Mouse (Mus musculus) heart, adult 2 months (tissue): Measurements from ENCODE around the gene Mms19.

ENCODE experiments used
- CTCF ChIP-seq: fragments of 200-600 bp; IDR thresholded peaks from 2 replicates; pipeline ENCODE4 v1.8.1; 2022; ENCODE audit warnings: antibody characterized with exemption, mild to moderate bottlenecking, moderate library complexity
- EP300 ChIP-seq: fragments of 200-500 bp; IDR thresholded peaks from 2 replicates; pipeline ENCODE4 v1.6.1; 2011; ENCODE audit warnings: low read depth, low read length, control low read depth; ENCODE audit not compliant: insufficient read depth
- POLR2A ChIP-seq: fragments of 200-500 bp; IDR thresholded peaks from 2 replicates; pipeline ENCODE4 v1.6.1; 2011; ENCODE audit warnings: mild to moderate bottlenecking, low read depth, low read length, control low read depth; ENCODE audit not compliant: insufficient read depth

DNA sequence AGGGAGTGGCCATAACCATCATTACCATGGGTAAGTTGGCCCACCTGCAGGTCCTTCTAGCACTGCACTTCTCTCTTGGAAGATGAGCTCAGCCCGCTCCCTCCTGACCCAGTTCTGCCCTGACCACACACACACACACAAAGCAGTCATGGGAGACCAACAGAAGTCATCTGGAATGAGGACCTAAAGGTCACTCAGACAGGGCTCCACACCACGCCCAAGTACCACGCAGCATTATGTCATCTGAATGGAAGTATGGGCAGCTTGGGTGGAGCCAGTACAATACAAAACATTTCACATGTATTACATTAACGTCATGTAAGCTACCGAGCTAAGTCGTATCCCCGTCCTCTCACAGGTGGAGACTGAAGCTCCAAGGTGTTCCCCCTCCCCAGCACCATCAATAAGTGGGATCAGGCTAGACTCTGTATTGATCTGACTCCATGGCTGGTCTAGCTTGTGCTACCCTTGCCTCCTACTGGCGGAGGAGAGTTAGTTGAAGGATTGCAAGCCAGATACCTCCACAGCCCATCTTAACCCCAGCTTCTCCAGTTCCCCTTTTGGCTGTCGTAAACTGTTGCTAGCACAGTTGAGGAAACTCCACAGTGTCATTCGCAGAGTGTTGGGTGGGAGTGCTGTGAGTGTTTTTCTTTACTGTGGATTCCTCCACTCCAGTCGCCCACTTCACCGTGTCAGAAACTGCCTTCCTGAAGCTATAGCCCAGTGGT is 20.5 kb upstream of the Mms19 start:
- TF ChIP-seq CTCF (no peak), POLR2A (no peak), EP300 (no peak)
